Mouse (Mus musculus) embryonic facial prominence, embryonic 11.5 days (tissue): ENCODE results near the gene Herc1. TPM values are rescaled to one million over a fixed set of nuclear protein-coding genes. Genes with fewer than 3 reads are reported as not detected.

Experiments used
- ATAC-seq: fragments of 200-750 bp; cut with Nextera tagmentation; replicated peaks from 2 replicates; pipeline ENCODE4 v1.8.0; 2017; ENCODE audit warnings: low read depth; ENCODE audit not compliant: insufficient number of reproducible peaks, low FRiP score, low TSS enrichment
- DNase-seq: peaks from one replicate; pipeline ENCODE4 v3.0.0-alpha.2; 2015; ENCODE audit warnings: low spot score
- H3K27ac ChIP-seq: fragments of 300-500 bp; sonication (generic); replicated peaks from 2 replicates; pipeline ENCODE4 v1.5.1; 2014; ENCODE audit warnings: mild to moderate bottlenecking, low read depth, low read length, control low read depth
- H3K27me3 ChIP-seq: fragments of 300-500 bp; sonication (generic); 2 replicates; pipeline ENCODE4 v1.6.1; 2014; ENCODE audit warnings: mild to moderate bottlenecking, low read length, moderate library complexity, mixed read lengths; ENCODE audit not compliant: control insufficient read depth, insufficient read depth
- H3K36me3 ChIP-seq: fragments of 300-500 bp; sonication (generic); replicated peaks from 2 replicates; pipeline ENCODE4 v1.6.1; 2014; ENCODE audit warnings: low read depth, mild to moderate bottlenecking, low read length, moderate library complexity, mixed read lengths; ENCODE audit not compliant: control insufficient read depth, insufficient read depth
- H3K4me1 ChIP-seq: fragments of 300-500 bp; sonication (generic); 2 replicates; pipeline ENCODE4 v1.6.1; 2014; ENCODE audit warnings: low read length, mixed read lengths; ENCODE audit not compliant: control insufficient read depth, insufficient read depth
- H3K4me2 ChIP-seq: fragments of 300-500 bp; sonication (generic); 2 replicates; pipeline ENCODE4 v1.6.1; 2014; ENCODE audit warnings: low read depth, mild to moderate bottlenecking, control low read depth, low read length, moderate library complexity
- H3K4me3 ChIP-seq: fragments of 300-500 bp; sonication (generic); 2 replicates; pipeline ENCODE4 v1.5.1; 2014; ENCODE audit warnings: low read depth, low read length, control low read depth
- H3K9ac ChIP-seq: fragments of 300-500 bp; sonication (generic); replicated peaks from 2 replicates; pipeline ENCODE4 v1.6.1; 2014; ENCODE audit warnings: mild to moderate bottlenecking, control low read depth, low read length
- H3K9me3 ChIP-seq: fragments of 300-500 bp; sonication (generic); replicated peaks from 2 replicates; pipeline ENCODE4 v1.6.1; 2016; ENCODE audit warnings: mild to moderate bottlenecking, low read length, inconsistent platforms, mixed read lengths; ENCODE audit not compliant: control insufficient read depth
- whole genome bisulfite sequencing: fragments of 180-500 bp; shearing (Covaris S2); extraction: QIAGEN DNeasy Blood & Tissue Kit; methylation state at CpG from one replicate; pipeline ENCODE4 v1.1.7; 2014; 5-methylcytosine and 5-hydroxymethylcytosine counted together
- polyA plus RNA-seq: library from polyadenylated mRNA; unstranded; fragments of >200 nt; fragmentation: Nextera tagmentation; extraction: Ambion mirVana; gene quantifications from 2 replicates; pipeline ENCODE4 v1.2.1, GENCODE M21; 2014

Herc1 gene
- polyA plus RNA-seq, 1 experiment from 2014 or later, result 24.1 TPM

DNA sequence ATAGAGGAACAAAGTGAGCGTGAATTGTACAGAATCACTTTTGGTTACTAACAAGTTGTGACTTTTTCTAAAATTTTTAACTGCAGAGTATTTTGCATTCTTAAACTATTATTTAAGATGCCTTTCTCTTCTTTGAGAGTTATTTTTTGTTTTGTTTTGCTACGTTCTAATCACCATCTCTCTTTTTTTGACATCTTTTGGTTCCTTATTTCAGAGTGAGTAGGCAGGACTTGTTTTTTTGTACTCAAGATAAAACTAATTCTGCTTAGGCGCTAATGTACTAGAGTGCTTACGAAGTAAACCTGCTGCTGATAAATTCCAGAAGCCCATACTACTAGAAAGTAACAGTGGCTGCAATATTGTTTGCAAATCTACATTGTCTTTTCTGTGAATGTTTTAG, 8.9 kb downstream of the Herc1 start:
- WGBS, result 95% methylated on average over 4 of the region's 4 CpGs
- Histone ChIP-seq H3K4me3 (no peak overlapping the region), H3K4me2 (no peak overlapping the region), H3K9ac (no peak overlapping the region), H3K27me3 (no peaks in the 10 kb centered on the region), H3K4me1 (no peaks in the 10 kb centered on the region), H3K36me3 (no peaks in the 10 kb centered on the region), H3K9me3 (no peaks in the 10 kb centered on the region), H3K27ac (no peak overlapping the region)
- DNase-seq (no peak), ATAC-seq (no peak)

DNA sequence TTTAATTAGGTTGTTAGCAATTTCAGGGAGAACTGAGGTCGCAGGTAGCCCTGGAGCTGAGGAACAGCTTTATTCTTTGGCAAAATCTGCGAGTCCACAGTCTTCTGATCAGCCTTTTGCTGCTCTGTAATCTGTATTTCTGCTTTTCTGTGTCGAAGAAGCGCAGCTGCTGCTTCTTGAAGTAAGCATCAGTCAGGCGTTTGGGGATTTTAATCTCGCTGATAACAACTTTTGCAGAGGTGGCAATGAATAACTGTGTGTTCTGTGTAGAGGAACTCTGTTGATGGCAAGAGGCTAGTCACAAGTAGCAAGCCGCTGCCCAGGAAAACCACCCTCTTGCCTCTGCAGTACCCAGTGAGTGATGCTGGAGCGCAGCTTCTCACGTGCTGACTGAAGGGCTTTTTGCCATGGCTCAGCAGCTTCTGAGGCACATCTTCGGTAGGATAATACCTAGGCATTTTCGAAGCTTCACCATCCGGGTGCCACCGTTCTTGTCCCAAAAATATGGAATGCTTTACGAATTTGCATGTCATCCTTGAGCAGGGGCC, 10.0 kb downstream of the Herc1 start:
- ATAC-seq (no peak), DNase-seq (no peak)
- Histone ChIP-seq H3K4me3 (no peak overlapping the region), H3K4me2 (no peak overlapping the region), H3K4me1 (no peaks in the 10 kb centered on the region), H3K36me3 (no peaks in the 10 kb centered on the region), H3K27ac (no peak overlapping the region), H3K27me3 (no peaks in the 10 kb centered on the region), H3K9ac (no peak overlapping the region), H3K9me3 (no peaks in the 10 kb centered on the region)
- 86% methylated on average over 14 of the region's 14 CpGs for WGBS

DNA sequence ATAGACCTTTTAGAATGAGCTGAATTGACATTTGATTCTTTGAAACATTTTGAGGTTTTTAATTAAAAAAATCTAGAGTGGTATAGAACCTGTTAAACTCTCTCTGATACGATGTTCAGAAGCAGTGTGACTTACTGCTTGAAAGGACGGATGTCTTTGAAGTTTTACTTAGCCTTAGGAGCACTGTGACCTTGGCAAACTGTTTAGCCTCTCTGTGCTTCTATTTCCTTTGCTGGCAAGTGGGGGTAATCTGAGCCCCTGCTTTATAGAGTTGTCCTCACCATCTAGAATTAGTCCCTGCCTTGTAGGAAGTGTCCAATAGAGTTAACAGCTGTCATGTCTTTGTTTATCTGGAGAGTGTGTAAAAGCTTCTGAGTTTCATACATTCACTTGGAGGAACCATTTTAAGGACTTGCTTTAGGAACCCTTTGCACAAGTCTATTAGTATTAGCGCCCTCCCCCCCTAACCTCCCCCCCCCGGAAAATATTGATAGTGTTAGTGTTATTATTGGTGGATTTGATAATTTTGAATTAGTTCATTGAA, 18.7 kb downstream of the Herc1 start:
- Histone ChIP-seq H3K4me2 (no peak overlapping the region), H3K9ac (no peak overlapping the region), H3K4me3 (no peak overlapping the region), H3K27ac (no peak overlapping the region), H3K36me3 (peaks cover 2% of the 10 kb centered on the region; the same call in 1 of the 2 replicates), H3K9me3 (no peaks in the 10 kb centered on the region), H3K4me1 (no peaks in the 10 kb centered on the region), H3K27me3 (no peaks in the 10 kb centered on the region)
- no peak for ATAC-seq
- DNase-seq, result no peak
- 74% methylated on average over 4 of the region's 4 CpGs for WGBS

DNA sequence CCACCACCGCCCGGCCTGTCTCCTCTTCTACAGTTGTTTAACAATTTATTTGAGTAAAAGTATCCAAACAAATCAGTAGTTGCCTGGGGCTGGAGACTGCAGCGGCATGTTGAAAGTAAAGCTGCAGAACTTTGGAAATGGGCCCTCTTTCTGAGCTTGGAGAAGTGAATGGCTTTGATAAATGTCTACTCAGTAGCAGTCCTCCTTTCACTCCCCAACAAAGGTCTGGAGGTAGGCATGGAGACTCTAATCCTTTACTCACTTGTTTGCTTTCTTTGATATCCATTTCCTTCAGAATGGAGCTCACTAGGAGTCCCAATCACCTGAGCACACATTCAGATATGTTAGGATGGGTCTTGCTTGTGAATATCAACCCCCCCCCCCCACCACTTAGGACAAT, 20.1 kb downstream of the Herc1 start:
- H3K9ac ChIP-seq, result no peak overlapping the region
- no peak overlapping the region for H3K27ac ChIP-seq
- H3K4me2 ChIP-seq, result no peak overlapping the region
- DNase-seq (no peak), ATAC-seq (no peak)
- WGBS, result 83% methylated on average over 3 of the region's 3 CpGs
- H3K4me1 ChIP-seq, result no peaks in the 10 kb centered on the region
- H3K9me3 ChIP-seq, result no peaks in the 10 kb centered on the region
- peaks cover 2% of the 10 kb centered on the region; the same call in 1 of the 2 replicates for H3K36me3 ChIP-seq
- H3K27me3 ChIP-seq, result no peaks in the 10 kb centered on the region
- H3K4me3 ChIP-seq, result no peak overlapping the region

DNA sequence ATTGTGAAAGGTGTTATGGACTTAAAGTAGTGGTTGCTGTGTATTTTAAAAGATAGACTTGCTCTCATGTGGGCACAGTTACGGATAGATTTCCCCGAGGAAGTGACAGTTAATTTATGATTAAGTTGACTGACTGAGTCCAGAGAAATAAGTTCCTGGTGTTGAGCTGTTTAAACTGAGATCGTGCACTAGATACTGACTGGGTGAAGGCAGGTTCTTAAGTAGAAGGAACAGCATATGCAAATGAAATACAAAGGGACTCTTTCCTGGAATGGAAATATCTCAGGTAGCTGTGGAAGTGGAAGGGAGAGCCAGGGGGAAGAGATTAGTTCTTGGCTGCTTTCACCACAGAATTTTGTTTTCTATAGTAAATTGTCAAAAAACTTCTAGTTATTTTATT, 20.6 kb downstream of the Herc1 start:
- 74% methylated on average over 3 of the region's 3 CpGs for WGBS
- DNase-seq (no peak), ATAC-seq (no peak)

DNA sequence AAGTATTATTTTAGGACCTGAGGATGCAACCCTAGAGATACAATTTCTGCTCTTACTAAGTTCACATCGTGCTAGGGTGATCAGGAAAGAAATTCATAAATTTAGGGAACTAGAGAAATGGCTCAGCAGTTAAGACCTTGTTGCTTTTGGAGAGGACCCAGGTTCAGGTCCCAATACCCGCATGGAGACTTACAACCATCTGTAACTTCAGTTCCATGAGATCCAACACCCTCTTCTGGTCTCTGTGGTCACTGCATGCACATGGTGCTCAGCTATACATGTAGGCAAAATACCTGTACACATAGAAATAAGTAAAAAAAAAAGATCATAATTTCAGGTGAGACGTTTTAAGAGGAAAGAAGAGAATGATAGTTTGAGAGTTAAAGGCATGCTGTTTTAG, 23.2 kb downstream of the Herc1 start:
- 89% methylated on average over 3 of the region's 3 CpGs for WGBS
- Histone ChIP-seq H3K4me1 (no peaks in the 10 kb centered on the region), H3K27ac (no peak overlapping the region), H3K27me3 (no peaks in the 10 kb centered on the region), H3K36me3 (peaks cover 2% of the 10 kb centered on the region; the same call in 1 of the 2 replicates), H3K4me3 (no peak overlapping the region), H3K9ac (no peak overlapping the region), H3K4me2 (no peak overlapping the region), H3K9me3 (no peaks in the 10 kb centered on the region)
- no peak for DNase-seq
- no peak for ATAC-seq

More for the DNA sequence above, 20.6 kb downstream of the Herc1 start:
- Histone ChIP-seq H3K9me3 (no peaks in the 10 kb centered on the region), H3K4me2 (no peak overlapping the region), H3K9ac (no peak overlapping the region), H3K36me3 (peaks cover 2% of the 10 kb centered on the region; the same call in 1 of the 2 replicates), H3K27ac (no peak overlapping the region), H3K4me1 (no peaks in the 10 kb centered on the region), H3K4me3 (no peak overlapping the region), H3K27me3 (no peaks in the 10 kb centered on the region)

DNA sequence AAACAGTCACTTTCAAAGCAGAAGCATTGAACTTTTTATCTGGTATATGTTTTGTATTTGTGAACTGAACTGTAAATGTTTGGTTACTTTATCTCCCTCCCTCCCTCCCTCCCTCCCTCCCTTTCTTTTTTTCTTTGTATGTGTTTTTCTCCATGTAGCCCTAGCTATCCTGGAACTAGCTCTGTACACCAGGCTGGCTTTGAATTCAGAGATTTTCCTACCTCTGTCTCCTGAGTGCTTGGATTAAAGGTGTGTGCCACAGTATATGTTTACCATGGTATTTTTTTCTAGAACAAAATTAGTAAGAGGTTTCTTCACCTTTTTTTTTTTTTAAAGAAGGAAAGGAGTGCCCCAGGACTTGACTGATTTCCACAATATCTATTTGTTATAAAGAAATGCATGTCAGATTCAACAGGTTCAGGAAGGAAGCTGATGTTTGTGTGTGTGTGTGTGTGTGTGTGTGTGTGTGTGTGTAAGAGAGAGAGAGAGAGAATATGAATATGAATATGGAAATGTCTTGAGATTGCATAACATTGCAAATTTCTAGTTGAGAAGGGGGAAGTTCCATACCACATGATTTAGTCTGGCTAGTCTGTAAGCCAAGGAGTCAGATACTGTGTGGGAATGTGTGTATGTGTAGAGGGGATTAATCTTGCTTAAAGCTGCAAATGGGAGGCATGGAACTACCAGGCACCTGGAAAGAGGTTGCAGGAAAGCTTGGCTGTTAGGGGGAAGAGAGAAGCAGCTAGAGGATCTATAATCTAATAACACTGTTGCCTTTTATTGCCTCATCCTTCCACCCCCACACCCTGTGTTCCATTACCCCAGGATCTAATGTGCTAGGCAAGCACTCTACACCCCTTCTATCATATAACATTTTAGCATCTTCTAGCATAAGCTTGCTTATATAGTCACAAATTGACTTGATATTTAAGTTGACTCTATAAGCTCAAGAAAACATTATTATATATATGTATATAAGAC, 24.5 kb downstream of the Herc1 start:
- no peak overlapping the region for H3K4me3 ChIP-seq
- ATAC-seq, result no peak
- H3K27me3 ChIP-seq, result no peaks in the 10 kb centered on the region
- H3K4me2 ChIP-seq, result no peak overlapping the region
- H3K36me3 ChIP-seq, result peaks cover 2% of the 10 kb centered on the region; the same call in 1 of the 2 replicates
- H3K9me3 ChIP-seq, result no peaks in the 10 kb centered on the region
- no peak overlapping the region for H3K9ac ChIP-seq
- DNase-seq, result no peak
- no peaks in the 10 kb centered on the region for H3K4me1 ChIP-seq
- no peak overlapping the region for H3K27ac ChIP-seq

DNA sequence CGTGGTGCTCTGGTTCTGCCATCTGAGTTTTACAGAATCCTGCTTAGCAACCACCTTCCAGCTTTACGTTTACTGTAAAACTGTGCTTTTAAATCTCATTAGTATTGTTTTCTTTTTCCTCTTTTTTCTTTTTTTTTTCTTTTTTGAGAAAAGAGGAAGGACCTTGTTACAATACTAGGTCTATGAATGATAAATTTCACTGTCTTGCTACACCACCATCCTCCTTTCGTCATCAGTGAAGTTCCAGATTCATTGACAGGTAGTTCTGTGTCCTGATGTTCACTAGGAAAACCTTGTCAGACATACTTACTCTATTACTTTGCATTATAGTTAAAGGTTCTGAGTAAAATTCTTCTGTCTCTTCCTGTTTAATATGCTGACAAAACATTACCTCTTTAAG, 33.2 kb downstream of the Herc1 start:
- H3K4me3 ChIP-seq, result no peak overlapping the region
- H3K4me2 ChIP-seq, result no peak overlapping the region
- WGBS, result 92% methylated on average over 3 of the region's 3 CpGs
- no peaks in the 10 kb centered on the region for H3K36me3 ChIP-seq
- no peaks in the 10 kb centered on the region for H3K27me3 ChIP-seq
- H3K4me1 ChIP-seq, result no peaks in the 10 kb centered on the region
- no peak overlapping the region for H3K27ac ChIP-seq
- ATAC-seq, result no peak
- H3K9me3 ChIP-seq, result no peaks in the 10 kb centered on the region
- no peak overlapping the region for H3K9ac ChIP-seq
- DNase-seq, result no peak
